Mouse (Mus musculus): Measurements from ENCODE around the gene Vps16.

- no peak for TF ChIP-seq GATA1 (IDR thresholded peaks at IDR 0.05; ENCODE audit: low read length)
- TF ChIP-seq TAL1 (IDR thresholded peaks at IDR 0.05; ENCODE audit: low read length) = no peak
These were observed 12.3 kb upstream of the Vps16 start for GRCm38 (mm10) chr2:130411558-130412495.

Data from erythroblast, embryonic 14.5 days (primary cell).